Mouse (Mus musculus) left cerebral cortex, postnatal 4 days (tissue): ENCODE data around the gene Cyth1. TPM values are rescaled to one million over a fixed set of nuclear protein-coding genes. Genes with fewer than 3 reads are reported as not detected.

Experiments used
- DNase-seq: peaks from one replicate; pipeline ENCODE4 v3.0.0-alpha.2; 2022
- intact Hi-C: fragments of 180-260 bp; cut with DNase I; formaldehyde crosslinking; loops from one replicate; pipeline ENCODE4 v1.15.1; 2025
- total RNA-seq, 2 experiments: library from RNA; stranded (reverse); gene quantifications; 2 replicates each; pipeline ENCODE4 v1.2.3; 2021

The Cyth1 gene
- total RNA-seq, 2 experiments from 2014 or later: 66.3 to 70.5 TPM

- no peak for DNase-seq
- intact Hi-C loops: no loop called here
Observed at GRCm38 (mm10) chr11:118160763-118161162, 87.6 kb downstream of the Cyth1 start.

GRCm38 (mm10) chr11:118158753-118159152 is 89.6 kb downstream of the Cyth1 start:
- intact Hi-C loops: no loop called here
- no peak for DNase-seq

GRCm38 (mm10) chr11:118156480-118157060 is 91.8 kb downstream of the Cyth1 start:
- no peak for DNase-seq
- intact Hi-C loops: no loop called here

GRCm38 (mm10) chr11:118152964-118153363 is 95.4 kb downstream of the Cyth1 start:
- no peak for DNase-seq
- intact Hi-C loops: no loop called here

- no peak for DNase-seq
- intact Hi-C loops: no loop called here
Observed at GRCm38 (mm10) chr11:118151423-118152180, 96.8 kb downstream of the Cyth1 start.

GRCm38 (mm10) chr11:118150115-118150701 is 98.2 kb downstream of the Cyth1 start:
- intact Hi-C loops: no loop called here
- peak; percentile 45 for DNase-seq

GRCm38 (mm10) chr11:118147877-118148637 is 100.3 kb downstream of the Cyth1 start:
- intact Hi-C loops: no loop called here
- DNase-seq: no peak

GRCm38 (mm10) chr11:118146446-118146845 is 101.9 kb downstream of the Cyth1 start:
- no peak for DNase-seq
- intact Hi-C loops: no loop called here

- intact Hi-C loops: no loop called here
- DNase-seq: no peak
Observed at GRCm38 (mm10) chr11:118145771-118146351, 102.5 kb downstream of the Cyth1 start.

GRCm38 (mm10) chr11:118145092-118145491 is 103.3 kb downstream of the Cyth1 start:
- no peak for DNase-seq

GRCm38 (mm10) chr11:118143731-118144130 is 104.7 kb downstream of the Cyth1 start:
- intact Hi-C loops: no loop called here

More at GRCm38 (mm10) chr11:118145092-118145491, 103.3 kb downstream of the Cyth1 start:
- intact Hi-C loops: no loop called here

GRCm38 (mm10) chr11:118142547-118143165 is 105.7 kb downstream of the Cyth1 start:
- DNase-seq: no peak
- intact Hi-C loops: no loop called here

More at GRCm38 (mm10) chr11:118143731-118144130, 104.7 kb downstream of the Cyth1 start:
- no peak for DNase-seq

- DNase-seq: no peak
- intact Hi-C loops: no loop called here
Observed at GRCm38 (mm10) chr11:118140771-118141565, 107.4 kb downstream of the Cyth1 start.

GRCm38 (mm10) chr11:118138347-118138746 is 110.0 kb downstream of the Cyth1 start:
- intact Hi-C loops: no loop called here

GRCm38 (mm10) chr11:118136172-118136632 is 112.2 kb downstream of the Cyth1 start:
- intact Hi-C loops: no loop called here
- DNase-seq: no peak

More at GRCm38 (mm10) chr11:118138347-118138746, 110.0 kb downstream of the Cyth1 start:
- DNase-seq: no peak

GRCm38 (mm10) chr11:118135271-118135670 is 113.1 kb downstream of the Cyth1 start:
- intact Hi-C loops: no loop called here
- DNase-seq: no peak

- peak; percentile 66 for DNase-seq
- intact Hi-C loops: no loop called here
Observed at GRCm38 (mm10) chr11:118133752-118134169, 114.6 kb downstream of the Cyth1 start.

GRCm38 (mm10) chr11:118133133-118133751 is 115.2 kb downstream of the Cyth1 start:
- intact Hi-C loops: no loop called here
- no peak for DNase-seq

GRCm38 (mm10) chr11:118132136-118132535 is 116.3 kb downstream of the Cyth1 start:
- DNase-seq: peak; percentile 28
- intact Hi-C loops: no loop called here
